Mouse (Mus musculus) adrenal gland, postnatal 4 days (tissue): Measurements from ENCODE around the gene Egln3. TPM values are rescaled to one million over a fixed set of nuclear protein-coding genes. Genes with fewer than 3 reads are reported as not detected.

Experiments used
- DNase-seq, 2 experiments: peaks; one replicate each; pipeline ENCODE4 v3.0.0; 2021 to 2022; ENCODE audit warnings: low spot score in 2 of 2, mixed read lengths in 2 of 2
- total RNA-seq, 2 experiments: library from RNA; stranded (reverse); gene quantifications; 2 replicates each; pipeline ENCODE4 v1.2.3; 2021

Gene Egln3
- total RNA-seq, 2 experiments from 2014 or later, result 10.0 to 12.4 TPM

- DNase-seq, result no peak
These were observed 650 bp downstream of the Egln3 start for GRCm38 (mm10) chr12:54202765-54203655.

GRCm38 (mm10) chr12:54202276-54202675, 1.4 kb downstream of the Egln3 start:
- DNase-seq, result no peak

- no peak for DNase-seq
These were observed 2.8 kb downstream of the Egln3 start for GRCm38 (mm10) chr12:54200856-54201255.

GRCm38 (mm10) chr12:54200172-54200571, 3.5 kb downstream of the Egln3 start:
- no peak for DNase-seq

GRCm38 (mm10) chr12:54198282-54198918, 5.3 kb downstream of the Egln3 start:
- no peak for DNase-seq

GRCm38 (mm10) chr12:54197849-54198248, 5.8 kb downstream of the Egln3 start:
- no peak for DNase-seq

- DNase-seq, result no peak
These were observed 6.3 kb downstream of the Egln3 start for GRCm38 (mm10) chr12:54197301-54197782.

GRCm38 (mm10) chr12:54196881-54197280, 6.8 kb downstream of the Egln3 start:
- DNase-seq, result no peak

- DNase-seq, result no peak
These were observed 9.5 kb downstream of the Egln3 start for GRCm38 (mm10) chr12:54194159-54194558.

GRCm38 (mm10) chr12:54192305-54192661, 11.4 kb downstream of the Egln3 start:
- no peak for DNase-seq

- peak; percentile 50 to 79 for DNase-seq
These were observed 11.9 kb downstream of the Egln3 start for GRCm38 (mm10) chr12:54191608-54192304.

- DNase-seq, result no peak
These were observed 12.5 kb downstream of the Egln3 start for GRCm38 (mm10) chr12:54191181-54191580.

GRCm38 (mm10) chr12:54187812-54188600, 15.7 kb downstream of the Egln3 start:
- DNase-seq, result no peak

GRCm38 (mm10) chr12:54186926-54187623, 16.6 kb downstream of the Egln3 start:
- DNase-seq, result no peak

- no peak for DNase-seq
These were observed 19.4 kb downstream of the Egln3 start for GRCm38 (mm10) chr12:54184264-54184663.

- no peak for DNase-seq
These were observed 25.3 kb downstream of the Egln3 start for GRCm38 (mm10) chr12:54178323-54178722.

GRCm38 (mm10) chr12:54168786-54169185, 34.9 kb downstream of the Egln3 start:
- DNase-seq, result no peak

- DNase-seq, result no peak
These were observed 35.9 kb downstream of the Egln3 start for GRCm38 (mm10) chr12:54167737-54168136.

GRCm38 (mm10) chr12:54164724-54165050, 39.0 kb downstream of the Egln3 start:
- DNase-seq, result no peak

- DNase-seq, result no peak
These were observed 39.5 kb downstream of the Egln3 start for GRCm38 (mm10) chr12:54164040-54164723.
